Comparison of ENCODE assay signal across 8 mouse cellular contexts in the genomic region with DNA sequence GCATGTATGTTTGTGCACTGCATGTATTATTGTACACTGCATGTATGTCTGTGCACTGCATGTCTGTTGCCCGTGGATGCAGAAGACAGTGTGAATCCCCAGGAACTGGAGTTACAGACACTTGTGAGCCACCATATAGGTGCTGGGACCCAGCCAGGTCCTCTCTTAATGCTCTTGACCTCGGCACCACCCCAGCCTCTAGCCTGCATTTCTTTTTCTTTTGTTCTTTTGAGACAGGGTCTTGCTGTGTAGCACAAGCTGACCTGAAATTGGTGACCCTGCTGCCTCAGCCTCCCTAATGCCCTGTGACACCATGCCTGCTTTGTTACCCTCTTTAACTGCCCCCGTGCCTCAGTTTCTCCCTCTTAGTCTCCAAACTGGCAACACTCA. TPM values are rescaled to one million over a fixed set of nuclear protein-coding genes. Genes with fewer than 3 reads are reported as not detected.
DNase-seq lines count a peak whose midpoint lies in the region; ATAC-seq and TF ChIP-seq lines count a peak whose summit lies in the region.

No protein-coding gene starts in this region.

- 13% methylated on average over 3 of the region's 3 CpGs for WGBS in heart, embryonic 14.5 days
- WGBS in forebrain, postnatal 0 days, result 19% methylated on average over 3 of the region's 3 CpGs
- 16% methylated on average over 3 of the region's 3 CpGs for WGBS in macrophage (ENCODE audit: missing documents)

- intact Hi-C loops in heart, postnatal 10 days (cut with DNase I), result no loop called here
- intact Hi-C loops in left cerebral cortex, postnatal 25 days (cut with DNase I), result no loop called here

- H3K4me3 ChIP-seq in heart, embryonic 14.5 days (ENCODE audit: control insufficient read depth in 1 of 2, insufficient read depth in 1 of 2, low read depth in 1 of 2, low read length in 2 of 2), result peak overlapping the region; percentile 66 to 69
- H3K4me3 ChIP-seq in ES-E14 (ENCODE audit: insufficient read depth in 1 of 2, low read depth in 1 of 2, low read length in 2 of 2, poor library complexity in 1 of 2, severe bottlenecking in 1 of 2) (peak overlapping the region; percentile 74), macrophage (ENCODE audit: inconsistent target) (peak overlapping the region; percentile 45)
- peak overlapping the region; percentile 45 for H3K4me3 ChIP-seq in forebrain, postnatal 0 days (ENCODE audit: low read depth, low read length)

- H3K4me1 ChIP-seq in heart, embryonic 14.5 days (ENCODE audit: control insufficient read depth in 2 of 2, insufficient read depth in 2 of 2, low read length in 2 of 2), result peaks cover 16 to 36% of the 10 kb centered on the region in 2 experiments
- peaks cover 6 to 18% of the 10 kb centered on the region in 2 experiments; a peak in 1 of 4 replicates for H3K4me1 ChIP-seq in ES-E14 (ENCODE audit: control insufficient read depth in 2 of 2, insufficient read depth in 2 of 2, low read length in 2 of 2, poor library complexity in 1 of 2)
- no peaks in the 10 kb centered on the region for H3K4me1 ChIP-seq in forebrain, postnatal 0 days (ENCODE audit: insufficient read depth)

- in situ Hi-C loops in ES-E14 (cut with MboI; ENCODE audit: low sequenced_read_pairs in 2 of 2, unreplicated experiment in 2 of 2), result no loop called here

- H3K27ac ChIP-seq in heart, embryonic 14.5 days (replicated peaks in 1 of 2; ENCODE audit: control insufficient read depth in 1 of 2, insufficient read depth in 1 of 2, low read depth in 2 of 2, low read length in 2 of 2), result peak overlapping the region; percentile 20 to 82; a peak in 3 of 4 replicates
- H3K27ac ChIP-seq in ES-E14 (ENCODE audit: insufficient read depth, low read depth, low read length, poor library complexity, severe bottlenecking) (peak overlapping the region; percentile 25; the same call in 1 of the 2 replicates), macrophage (peak overlapping the region; percentile 40)
- H3K27ac ChIP-seq in forebrain, postnatal 0 days (ENCODE audit: low read depth, low read length), result 0 out of 2 replicates have a peak overlapping the region, but pooled peaks have one; percentile 29

- H3K4me2 ChIP-seq in heart, embryonic 14.5 days (ENCODE audit: low read length), result peak overlapping the region; percentile 95
- peak overlapping the region; percentile 83 for H3K4me2 ChIP-seq in forebrain, postnatal 0 days (ENCODE audit: low read depth)

- no peaks in the 10 kb centered on the region for H3K36me3 ChIP-seq in heart, embryonic 14.5 days (ENCODE audit: control insufficient read depth, insufficient read depth, low read length)
- H3K36me3 ChIP-seq in ES-E14 (ENCODE audit: control insufficient read depth, insufficient read depth, low read length, poor library complexity, severe bottlenecking) (peaks cover 6% of the 10 kb centered on the region; the same call in 1 of the 2 replicates), macrophage (ENCODE audit: inconsistent target) (no peaks in the 10 kb centered on the region)
- no peaks in the 10 kb centered on the region for H3K36me3 ChIP-seq in forebrain, postnatal 0 days (ENCODE audit: insufficient read depth)

- H3K27me3 ChIP-seq in heart, embryonic 14.5 days (ENCODE audit: control insufficient read depth, insufficient read depth, low read length), result no peaks in the 10 kb centered on the region
- H3K27me3 ChIP-seq in forebrain, postnatal 0 days (ENCODE audit: insufficient read depth, low read length), result peaks cover 16% of the 10 kb centered on the region

- H3K9me3 ChIP-seq in heart, embryonic 14.5 days (ENCODE audit: control insufficient read depth, low read length), result peaks cover 3% of the 10 kb centered on the region; the same call in 1 of the 2 replicates
- no peaks in the 10 kb centered on the region for H3K9me3 ChIP-seq in ES-E14 (ENCODE audit: control insufficient read depth, insufficient read depth, low read depth, low read length)
- no peaks in the 10 kb centered on the region for H3K9me3 ChIP-seq in forebrain, postnatal 0 days (ENCODE audit: low read length)

- peak overlapping the region; percentile 93 for H3K9ac ChIP-seq in heart, embryonic 14.5 days (ENCODE audit: low read length)
- H3K9ac ChIP-seq in ES-E14 (ENCODE audit: insufficient read depth, low read depth, low read length, poor library complexity, severe bottlenecking), result peak overlapping the region; percentile 68
- peak overlapping the region; percentile 49 for H3K9ac ChIP-seq in forebrain, postnatal 0 days

- peaks cover 48% of the 10 kb centered on the region; the same call in 1 of the 2 replicates for H3K79me2 ChIP-seq in macrophage (ENCODE audit: inconsistent target)

- ATAC-seq in heart, embryonic 14.5 days (ENCODE audit: insufficient number of reproducible peaks, insufficient read depth, low FRiP score, low read depth), result peak; percentile 11; the same call in 1 of the 2 replicates
- no peak for ATAC-seq in forebrain, postnatal 0 days

- TF ChIP-seq CTCF in forebrain, postnatal 0 days (IDR thresholded peaks at IDR 0.05; ENCODE audit: low read depth), result no peak

- no peak for DNase-seq in heart, postnatal 10 days
- DNase-seq in ES-E14 (ENCODE audit: low read depth, low spot score), result no peak
- no peak for DNase-seq in forebrain, postnatal 0 days
- no peak for DNase-seq in layer of hippocampus, adult 8-10 months (ENCODE audit: low spot score in 2 of 2)
- no peak for DNase-seq in ovary, postnatal 14 days (ENCODE audit: low spot score)
- no peak for DNase-seq in left cerebral cortex, postnatal 25 days (ENCODE audit: low spot score in 2 of 2)

TF ChIP-seq in ES-E14, 5 proteins besides CTCF, POLR2A, EP300 and RAD21:
- TF ChIP-seq ZNF384 (IDR thresholded peaks at IDR 0.05; ENCODE audit: low read depth, low read length) (0 out of 2 replicates have a peak, but pooled peaks have one; percentile 65), CHD2 (IDR thresholded peaks at IDR 0.05; ENCODE audit: low read depth, low read length) (no peak)

RNA-seq across cellular contexts. Expression of gene Adgre5, which starts 0.5 kb away (rescaled TPM):
- 35.6 and 35.9 TPM in 2 replicates for polyA plus RNA-seq in heart, embryonic 14.5 days (2014; fragmentation: Nextera tagmentation; extraction: Ambion mirVana)
- 10 to 100 TPM; 66.0 to 68.1 TPM for total RNA-seq in heart, postnatal 10 days (2021)
- 92.2 and 135 TPM in 2 replicates for total RNA-seq in ES-E14 (2012; rRNA removed)
- 9.2 and 9.9 TPM in 2 replicates for total RNA-seq in forebrain, postnatal 0 days (2014; rRNA removed)
- 6.7 and 9.2 TPM in 2 replicates for polyA plus RNA-seq in forebrain, postnatal 0 days (2015; fragmentation: Nextera tagmentation; extraction: Ambion mirVana)
- total RNA-seq in macrophage (2018; cell fraction: chromatin; rRNA removed), result 100 to 1,000 TPM in 9 of 26 experiments, 10 to 100 TPM in 17; 18.0 to 360 (median 72.3) TPM
- total RNA-seq in macrophage (2018; cell fraction: cytosol; rRNA removed), result 100 to 1,000 TPM in 10 of 26 experiments, 10 to 100 TPM in 16; 30.6 to 139 (median 64.6) TPM
- total RNA-seq in macrophage (2018; cell fraction: nucleus; rRNA removed), result 100 to 1,000 TPM in 11 of 26 experiments, 10 to 100 TPM in 15; 40.1 to 399 (median 96.9) TPM
- polyA plus RNA-seq in macrophage (2018), result 33.0 to 180 TPM (median 147 TPM) in 3 replicates
- 10 to 100 TPM in 3 of 4 experiments, 1 to 10 TPM in 1; 9.9 to 13.4 (median 10.4) TPM for total RNA-seq in layer of hippocampus, adult 8-10 months (2022)
- 1 to 10 TPM; 9.0 to 9.6 TPM for total RNA-seq in left cerebral cortex, postnatal 25 days (2021)

RNA-seq across cellular contexts. Expression of gene Ddx39, which starts 25.6 kb away (rescaled TPM):
- 114 and 119 TPM in 2 replicates for polyA plus RNA-seq in heart, embryonic 14.5 days (2014; fragmentation: Nextera tagmentation; extraction: Ambion mirVana)
- total RNA-seq in heart, postnatal 10 days (2021), result 10 to 100 TPM; 37.5 to 38.4 TPM
- total RNA-seq in ES-E14 (2012; rRNA removed), result 274 and 324 TPM in 2 replicates
- total RNA-seq in forebrain, postnatal 0 days (2014; rRNA removed), result 54.1 and 58.4 TPM in 2 replicates
- 76.3 and 79.5 TPM in 2 replicates for polyA plus RNA-seq in forebrain, postnatal 0 days (2015; fragmentation: Nextera tagmentation; extraction: Ambion mirVana)
- 10 to 100 TPM in 24 of 26 experiments, 1 to 10 TPM in 2; 8.1 to 68.9 (median 39.1) TPM for total RNA-seq in macrophage (2018; cell fraction: chromatin; rRNA removed)
- 10 to 100 TPM; 19.7 to 36.9 (median 27.3) TPM for total RNA-seq in macrophage (2018; cell fraction: cytosol; rRNA removed)
- total RNA-seq in macrophage (2018; cell fraction: nucleus; rRNA removed), result 10 to 100 TPM; 14.2 to 62.7 (median 30.3) TPM
- polyA plus RNA-seq in macrophage (2018), result 12.5 to 63.9 TPM (median 26.0 TPM) in 3 replicates
- 10 to 100 TPM; 17.4 to 19.4 (median 19.0) TPM for total RNA-seq in layer of hippocampus, adult 8-10 months (2022)
- total RNA-seq in left cerebral cortex, postnatal 25 days (2021), result 10 to 100 TPM; 17.4 to 18.2 TPM

RNA-seq across cellular contexts. Expression of gene Pkn1, which starts 41.6 kb away (rescaled TPM):
- 19.5 and 22.7 TPM in 2 replicates for polyA plus RNA-seq in heart, embryonic 14.5 days (2014; fragmentation: Nextera tagmentation; extraction: Ambion mirVana)
- total RNA-seq in heart, postnatal 10 days (2021), result 10 to 100 TPM; 58.9 to 66.7 TPM
- total RNA-seq in ES-E14 (2012; rRNA removed), result 24.7 and 33.2 TPM in 2 replicates
- total RNA-seq in forebrain, postnatal 0 days (2014; rRNA removed), result 70.8 and 72.6 TPM in 2 replicates
- polyA plus RNA-seq in forebrain, postnatal 0 days (2015; fragmentation: Nextera tagmentation; extraction: Ambion mirVana), result 18.5 and 25.2 TPM in 2 replicates
- 100 to 1,000 TPM; 197 to 855 (median 544) TPM for total RNA-seq in macrophage (2018; cell fraction: chromatin; rRNA removed)
- total RNA-seq in macrophage (2018; cell fraction: cytosol; rRNA removed), result 100 to 1,000 TPM in 19 of 26 experiments, 10 to 100 TPM in 7; 81.1 to 165 (median 118) TPM
- 100 to 1,000 TPM; 156 to 497 (median 323) TPM for total RNA-seq in macrophage (2018; cell fraction: nucleus; rRNA removed)
- 76.4 to 110 TPM (median 109 TPM) in 3 replicates for polyA plus RNA-seq in macrophage (2018)
- 10 to 100 TPM; 55.0 to 58.9 (median 56.5) TPM for total RNA-seq in layer of hippocampus, adult 8-10 months (2022)
- 10 to 100 TPM; 53.2 to 72.7 TPM for total RNA-seq in left cerebral cortex, postnatal 25 days (2021)
